ENCODE assay signal across 8 mouse cellular contexts in the genomic region with DNA sequence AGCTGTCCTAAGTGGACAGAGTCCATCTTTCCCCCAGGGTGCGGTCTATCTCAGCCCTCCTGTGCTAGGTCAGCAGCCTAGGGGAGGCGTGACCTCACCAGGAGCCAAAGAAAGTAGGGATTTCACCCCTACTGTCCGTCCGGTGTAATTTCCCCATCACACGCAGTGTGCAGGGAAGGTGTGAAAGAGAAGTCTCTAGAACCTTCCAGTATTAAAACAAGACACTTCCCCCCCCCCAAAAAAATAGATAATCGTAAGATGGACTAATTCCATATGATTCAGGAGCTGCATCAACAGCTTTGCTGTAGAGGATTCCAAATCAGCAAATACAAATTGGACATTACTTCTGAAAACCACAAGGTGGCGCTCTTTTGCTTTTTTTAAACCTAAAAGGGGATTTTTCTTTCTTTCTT. TPM values are rescaled to one million over a fixed set of nuclear protein-coding genes. Genes with fewer than 3 reads are reported as not detected.
A peak's percentile ranks its signal among the peaks of the same experiment; 100 is the strongest.
DNase-seq lines count a peak whose midpoint lies in the region; ATAC-seq and TF ChIP-seq lines count a peak whose summit lies in the region.

No protein-coding gene starts in this region.

- H3K36me3 ChIP-seq in thymus, adult 2 months (ENCODE audit: control insufficient read depth, insufficient read depth, low read length), result no peaks in the 10 kb centered on the region
- no peaks in the 10 kb centered on the region for H3K36me3 ChIP-seq in intestine, embryonic 14.5 days (ENCODE audit: control insufficient read depth, insufficient read depth, low read length)
- no peaks in the 10 kb centered on the region for H3K36me3 ChIP-seq in neural tube, embryonic 13.5 days

- H3K27ac ChIP-seq in thymus, adult 2 months (ENCODE audit: control insufficient read depth, insufficient read depth, low read length), result no peak overlapping the region
- no peak overlapping the region for H3K27ac ChIP-seq in intestine, embryonic 14.5 days (ENCODE audit: low read depth)
- no peak overlapping the region for H3K27ac ChIP-seq in neural tube, embryonic 13.5 days (replicated peaks)

- no peaks in the 10 kb centered on the region for H3K9me3 ChIP-seq in intestine, embryonic 14.5 days (ENCODE audit: control insufficient read depth, low read length)
- no peaks in the 10 kb centered on the region for H3K9me3 ChIP-seq in neural tube, embryonic 13.5 days

- TF ChIP-seq POLR2A in thymus, adult 2 months (IDR thresholded peaks at IDR 0.05; ENCODE audit: control insufficient read depth, extremely low read depth, insufficient read depth, low read length, poor library complexity), result no peak

- no peak overlapping the region for H3K9ac ChIP-seq in intestine, embryonic 14.5 days (ENCODE audit: low read length)
- 0 out of 2 replicates have a peak overlapping the region, but pooled peaks have one; percentile 45 for H3K9ac ChIP-seq in neural tube, embryonic 13.5 days

- H3K27me3 ChIP-seq in thymus, adult 2 months (ENCODE audit: control insufficient read depth, insufficient read depth, low read length), result no peaks in the 10 kb centered on the region
- H3K27me3 ChIP-seq in intestine, embryonic 14.5 days (replicated peaks; ENCODE audit: control insufficient read depth, insufficient read depth, low read length), result no peaks in the 10 kb centered on the region
- H3K27me3 ChIP-seq in neural tube, embryonic 13.5 days, result no peaks in the 10 kb centered on the region

- H3K4me1 ChIP-seq in thymus, adult 2 months (replicated peaks; ENCODE audit: control insufficient read depth, insufficient read depth, low read length), result peaks cover 2% of the 10 kb centered on the region; the same call in 1 of the 2 replicates
- no peaks in the 10 kb centered on the region for H3K4me1 ChIP-seq in intestine, embryonic 14.5 days (replicated peaks; ENCODE audit: control insufficient read depth, insufficient read depth, low read length)
- peaks cover 8% of the 10 kb centered on the region for H3K4me1 ChIP-seq in neural tube, embryonic 13.5 days (replicated peaks)

- 21% methylated on average over 7 of the region's 7 CpGs for WGBS in thymus, adult 2 months
- 20% methylated on average over 7 of the region's 7 CpGs for WGBS in intestine, embryonic 14.5 days
- WGBS in neural tube, embryonic 13.5 days, result 22% methylated on average over 7 of the region's 7 CpGs

- H3K4me2 ChIP-seq in intestine, embryonic 14.5 days (ENCODE audit: low read length), result peak overlapping the region; percentile 20; the same call in 1 of the 2 replicates
- H3K4me2 ChIP-seq in neural tube, embryonic 13.5 days, result peak overlapping the region; percentile 21; the same call in 1 of the 2 replicates

- TF ChIP-seq CTCF in thymus, adult 2 months (IDR thresholded peaks at IDR 0.05; ENCODE audit: borderline replicate concordance, control insufficient read depth, extremely low read depth, insufficient read depth, low read length, poor library complexity), result no peak

- 0 out of 2 replicates have a peak, but pooled peaks have one; percentile 39 for ATAC-seq in cerebellum, adult (ENCODE audit: insufficient number of reproducible peaks, low FRiP score, low TSS enrichment)
- 0 out of 2 replicates have a peak, but pooled peaks have one; percentile 29 for ATAC-seq in intestine, embryonic 14.5 days (replicated peaks; ENCODE audit: low FRiP score, low TSS enrichment, low read depth)
- ATAC-seq in neural tube, embryonic 13.5 days (ENCODE audit: low read depth), result 0 out of 2 replicates have a peak, but pooled peaks have one; percentile 41

- DNase-seq in cerebellum, adult 11 months, result no peak
- DNase-seq in thymus, adult 2 months, result peak; percentile 6
- DNase-seq in thymus, postnatal 14 days, result no peak
- no peak for DNase-seq in intestine, embryonic 14.5 days (ENCODE audit: low spot score)
- no peak for DNase-seq in ovary, postnatal 10 days (ENCODE audit: low spot score)
- DNase-seq in gastrocnemius, postnatal 4 days (ENCODE audit: low spot score in 2 of 2), result no peak

- H3K4me3 ChIP-seq in thymus, adult 2 months (ENCODE audit: control insufficient read depth, insufficient read depth, low read length), result no peak overlapping the region
- no peak overlapping the region for H3K4me3 ChIP-seq in intestine, embryonic 14.5 days (ENCODE audit: low read depth, low read length)
- H3K4me3 ChIP-seq in neural tube, embryonic 13.5 days, result no peak overlapping the region

RNA-seq across cellular contexts. Expression of gene Intu, which starts 7.7 kb away (rescaled TPM):
- 2.1 TPM in 2 replicates for polyA plus RNA-seq in thymus, adult 2 months (2012; rRNA removed)
- 3.5 and 4.4 TPM in 2 replicates for polyA plus RNA-seq in intestine, embryonic 14.5 days (2014; fragmentation: Nextera tagmentation; extraction: Ambion mirVana)
- 2.7 and 4.8 TPM in 2 replicates for polyA plus RNA-seq in neural tube, embryonic 13.5 days (2015; fragmentation: Nextera tagmentation; extraction: Ambion mirVana)
- 1 to 10 TPM; 3.2 to 3.9 TPM for total RNA-seq in gastrocnemius, postnatal 4 days (2021)
